Mouse (Mus musculus): ENCODE results near the gene Pdzd3. TPM values are rescaled to one million over a fixed set of nuclear protein-coding genes. Genes with fewer than 3 reads are reported as not detected.

Gene Pdzd3
- polyA plus RNA-seq, 1 experiment from 2014 or later, result not detected

GRCm38 (mm10) chr9:44207840-44208239 is 43.4 kb downstream of the Pdzd3 start:
- H3K4me2 ChIP-seq, result no peak overlapping the region
- DNase-seq (ENCODE audit: low spot score), result no peak
- no peak overlapping the region for H3K4me3 ChIP-seq (ENCODE audit: low read depth, low read length)
- no peaks in the 10 kb centered on the region for H3K9me3 ChIP-seq (ENCODE audit: control insufficient read depth, low read length)
- H3K27me3 ChIP-seq (replicated peaks; ENCODE audit: control insufficient read depth, insufficient read depth, low read length), result no peaks in the 10 kb centered on the region
- 91% methylated on average over 2 of the region's 2 CpGs for WGBS
- peaks cover 3% of the 10 kb centered on the region; the same call in 1 of the 2 replicates for H3K4me1 ChIP-seq (replicated peaks; ENCODE audit: control insufficient read depth, insufficient read depth, low read length)
- ATAC-seq (replicated peaks; ENCODE audit: low FRiP score), result no peak
- H3K9ac ChIP-seq (ENCODE audit: low read depth, low read length), result no peak overlapping the region
- 0 out of 2 replicates have a peak, but pooled peaks cover 2% of the 10 kb centered on the region for H3K36me3 ChIP-seq (ENCODE audit: control insufficient read depth, insufficient read depth, low read length)
- H3K27ac ChIP-seq (ENCODE audit: low read depth, low read length), result no peak overlapping the region

DNA sequence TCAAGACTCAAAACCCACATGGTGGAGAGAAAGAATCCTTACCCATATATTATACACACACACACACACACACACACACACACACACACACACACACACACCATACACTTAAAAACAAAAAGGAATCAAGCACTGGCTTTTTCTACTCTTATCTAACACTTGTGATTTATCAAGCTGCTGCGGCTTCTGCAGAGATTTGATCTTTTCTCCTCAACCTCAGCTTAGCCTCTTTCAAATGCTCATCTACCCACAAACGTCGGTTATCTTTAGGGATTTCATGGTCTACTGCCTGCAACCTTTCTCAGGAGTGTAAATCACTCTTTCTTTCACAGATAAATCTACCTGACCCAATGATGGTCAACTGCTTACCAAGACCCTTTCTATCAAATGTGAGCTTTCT is 50.8 kb downstream of the Pdzd3 start:
- DNase-seq (ENCODE audit: low spot score), result no peak
- Histone ChIP-seq H3K27ac (ENCODE audit: low read depth, low read length) (no peak overlapping the region), H3K4me3 (ENCODE audit: low read depth, low read length) (no peak overlapping the region), H3K9me3 (ENCODE audit: control insufficient read depth, low read length) (no peaks in the 10 kb centered on the region), H3K27me3 (replicated peaks; ENCODE audit: control insufficient read depth, insufficient read depth, low read length) (no peaks in the 10 kb centered on the region), H3K4me2 (no peak overlapping the region), H3K4me1 (replicated peaks; ENCODE audit: control insufficient read depth, insufficient read depth, low read length) (no peaks in the 10 kb centered on the region), H3K9ac (ENCODE audit: low read depth, low read length) (no peak overlapping the region), H3K36me3 (ENCODE audit: control insufficient read depth, insufficient read depth, low read length) (peaks cover 10% of the 10 kb centered on the region; the same call in 1 of the 2 replicates)
- ATAC-seq (replicated peaks; ENCODE audit: low FRiP score), result no peak
- 73% methylated on average over 3 of the region's 3 CpGs for WGBS

- no peak overlapping the region for H3K4me2 ChIP-seq
- ATAC-seq (replicated peaks; ENCODE audit: low FRiP score), result no peak
- no peaks in the 10 kb centered on the region for H3K4me1 ChIP-seq (replicated peaks; ENCODE audit: control insufficient read depth, insufficient read depth, low read length)
- peaks cover 10% of the 10 kb centered on the region; the same call in 1 of the 2 replicates for H3K36me3 ChIP-seq (ENCODE audit: control insufficient read depth, insufficient read depth, low read length)
- no peak overlapping the region for H3K9ac ChIP-seq (ENCODE audit: low read depth, low read length)
- no peaks in the 10 kb centered on the region for H3K27me3 ChIP-seq (replicated peaks; ENCODE audit: control insufficient read depth, insufficient read depth, low read length)
- no peaks in the 10 kb centered on the region for H3K9me3 ChIP-seq (ENCODE audit: control insufficient read depth, low read length)
- H3K27ac ChIP-seq (ENCODE audit: low read depth, low read length), result no peak overlapping the region
- no peak for DNase-seq (ENCODE audit: low spot score)
- no peak overlapping the region for H3K4me3 ChIP-seq (ENCODE audit: low read depth, low read length)
Measured at GRCm38 (mm10) chr9:44199580-44199979, 51.7 kb downstream of the Pdzd3 start.

DNA sequence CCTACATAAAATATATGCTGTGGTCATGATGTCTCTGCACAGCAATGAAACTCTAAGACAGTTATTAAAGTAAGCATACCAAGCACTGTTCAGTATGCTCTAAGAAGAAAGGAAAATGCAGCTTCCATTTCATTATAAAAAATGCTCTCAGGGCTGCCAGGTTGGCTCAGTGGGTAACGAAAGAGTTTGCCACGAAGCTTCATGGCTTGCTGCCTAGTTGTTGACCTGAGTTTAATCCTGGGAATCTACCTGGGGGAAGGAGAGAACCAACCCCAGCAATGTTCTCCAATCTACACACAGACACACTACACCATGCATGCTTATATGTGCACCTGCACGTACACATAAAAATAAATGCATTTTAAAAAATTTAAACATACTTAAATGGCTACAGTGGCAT is 52.1 kb downstream of the Pdzd3 start:
- ATAC-seq (replicated peaks; ENCODE audit: low FRiP score) (no peak), DNase-seq (ENCODE audit: low spot score) (no peak)
- Histone ChIP-seq H3K9ac (ENCODE audit: low read depth, low read length) (no peak overlapping the region), H3K36me3 (ENCODE audit: control insufficient read depth, insufficient read depth, low read length) (peaks cover 10% of the 10 kb centered on the region; the same call in 1 of the 2 replicates), H3K27me3 (replicated peaks; ENCODE audit: control insufficient read depth, insufficient read depth, low read length) (no peaks in the 10 kb centered on the region), H3K27ac (ENCODE audit: low read depth, low read length) (no peak overlapping the region), H3K4me3 (ENCODE audit: low read depth, low read length) (no peak overlapping the region), H3K4me1 (replicated peaks; ENCODE audit: control insufficient read depth, insufficient read depth, low read length) (peaks cover 3% of the 10 kb centered on the region), H3K4me2 (no peak overlapping the region), H3K9me3 (ENCODE audit: control insufficient read depth, low read length) (no peaks in the 10 kb centered on the region)
- 91% methylated on average over 3 of the region's 3 CpGs for WGBS

Other genes starting within 250 kb of the Pdzd3 start
- gene Thy1, start 208.1 kb downstream of the Pdzd3 start, polyA plus RNA-seq (2014; fragmentation: Nextera tagmentation; extraction: Ambion mirVana), result 0.18 TPM in 1 of 2 replicates, not detected in the other
- 4.4 and 7.7 TPM in 2 replicates for gene Usp2, start 184.4 kb downstream of the Pdzd3 start, polyA plus RNA-seq (2014; fragmentation: Nextera tagmentation; extraction: Ambion mirVana)
- gene Mfrp, start 149.7 kb downstream of the Pdzd3 start, polyA plus RNA-seq (2014; fragmentation: Nextera tagmentation; extraction: Ambion mirVana), result 0.14 TPM in 1 of 2 replicates, not detected in the other
- gene C1qtnf5, start 144.2 kb downstream of the Pdzd3 start, polyA plus RNA-seq (2014; fragmentation: Nextera tagmentation; extraction: Ambion mirVana), result 0.13 and 0.26 TPM in 2 replicates
- not detected in 2 replicates for gene Gm49380, start 138.0 kb downstream of the Pdzd3 start, polyA plus RNA-seq (2014; fragmentation: Nextera tagmentation; extraction: Ambion mirVana)
- gene Rnf26, start 138.0 kb downstream of the Pdzd3 start, polyA plus RNA-seq (2014; fragmentation: Nextera tagmentation; extraction: Ambion mirVana), result 61.1 and 62.3 TPM in 2 replicates
- gene Mcam, start 117.0 kb downstream of the Pdzd3 start, polyA plus RNA-seq (2014; fragmentation: Nextera tagmentation; extraction: Ambion mirVana), result 12.0 and 13.0 TPM in 2 replicates
- gene Cbl, start 17.4 kb downstream of the Pdzd3 start, polyA plus RNA-seq (2014; fragmentation: Nextera tagmentation; extraction: Ambion mirVana), result 12.0 and 12.7 TPM in 2 replicates
- not detected in 2 replicates for gene Ccdc153, start 10.8 kb downstream of the Pdzd3 start, polyA plus RNA-seq (2014; fragmentation: Nextera tagmentation; extraction: Ambion mirVana)
- 4.3 and 4.9 TPM in 2 replicates for gene Nlrx1, start 17.1 kb upstream of the Pdzd3 start, polyA plus RNA-seq (2014; fragmentation: Nextera tagmentation; extraction: Ambion mirVana)
- 11.6 and 13.8 TPM in 2 replicates for gene Abcg4, start 37.1 kb upstream of the Pdzd3 start, polyA plus RNA-seq (2014; fragmentation: Nextera tagmentation; extraction: Ambion mirVana)
- 19.3 and 20.2 TPM in 2 replicates for gene Hinfp, start 54.2 kb upstream of the Pdzd3 start, polyA plus RNA-seq (2014; fragmentation: Nextera tagmentation; extraction: Ambion mirVana)
- 8.9 and 9.3 TPM in 2 replicates for gene C2cd2l, start 68.8 kb upstream of the Pdzd3 start, polyA plus RNA-seq (2014; fragmentation: Nextera tagmentation; extraction: Ambion mirVana)
- 39.5 and 41.9 TPM in 2 replicates for gene Dpagt1, start 74.5 kb upstream of the Pdzd3 start, polyA plus RNA-seq (2014; fragmentation: Nextera tagmentation; extraction: Ambion mirVana)
- 250 TPM in 2 replicates for gene H2afx, start 83.2 kb upstream of the Pdzd3 start, polyA plus RNA-seq (2014; fragmentation: Nextera tagmentation; extraction: Ambion mirVana)
- 879 and 949 TPM in 2 replicates for gene Hmbs, start 92.8 kb upstream of the Pdzd3 start, polyA plus RNA-seq (2014; fragmentation: Nextera tagmentation; extraction: Ambion mirVana)
- 25.2 and 26.1 TPM in 2 replicates for gene Vps11, start 110.2 kb upstream of the Pdzd3 start, polyA plus RNA-seq (2014; fragmentation: Nextera tagmentation; extraction: Ambion mirVana)
- 37.1 and 37.7 TPM in 2 replicates for gene Hyou1, start 128.0 kb upstream of the Pdzd3 start, polyA plus RNA-seq (2014; fragmentation: Nextera tagmentation; extraction: Ambion mirVana)
- 33.2 TPM in 2 replicates for gene Slc37a4, start 145.4 kb upstream of the Pdzd3 start, polyA plus RNA-seq (2014; fragmentation: Nextera tagmentation; extraction: Ambion mirVana)
- gene Rps25, start 155.7 kb upstream of the Pdzd3 start, polyA plus RNA-seq (2014; fragmentation: Nextera tagmentation; extraction: Ambion mirVana), result 2,656 and 2,838 TPM in 2 replicates
- 99.5 and 107 TPM in 2 replicates for gene Trappc4, start 156.1 kb upstream of the Pdzd3 start, polyA plus RNA-seq (2014; fragmentation: Nextera tagmentation; extraction: Ambion mirVana)
- gene Ccdc84, start 167.1 kb upstream of the Pdzd3 start, polyA plus RNA-seq (2014; fragmentation: Nextera tagmentation; extraction: Ambion mirVana), result 25.0 and 26.1 TPM in 2 replicates
- gene Foxr1, start 189.7 kb upstream of the Pdzd3 start, polyA plus RNA-seq (2014; fragmentation: Nextera tagmentation; extraction: Ambion mirVana), result not detected in 2 replicates
- not detected in 2 replicates for gene Upk2, start 203.5 kb upstream of the Pdzd3 start, polyA plus RNA-seq (2014; fragmentation: Nextera tagmentation; extraction: Ambion mirVana)
- 4.1 and 5.0 TPM in 2 replicates for gene Bcl9l, start 231.4 kb upstream of the Pdzd3 start, polyA plus RNA-seq (2014; fragmentation: Nextera tagmentation; extraction: Ambion mirVana)

All from liver, embryonic 11.5 days (tissue).